Mouse (Mus musculus) adrenal gland, adult 2 months (tissue): Measurements from ENCODE around the gene Gcgr. TPM values are rescaled to one million over a fixed set of nuclear protein-coding genes. Genes with fewer than 3 reads are reported as not detected.
"Not testable (repeated sequence)": the region's sequence is repeated elsewhere in the genome, so short reads cannot be mapped to it uniquely, and the experiment has no call there.

ENCODE experiments used
- DNase-seq: peaks from one replicate; pipeline ENCODE4 v3.0.0; 2021
- polyA plus RNA-seq: library from polyadenylated mRNA; depleted of rRNA; stranded (reverse); fragments of >200 nt; gene quantifications from 2 replicates; pipeline ENCODE4 v1.2.3, GENCODE M21; 2012
- total RNA-seq, 2 experiments: library from RNA; stranded (reverse); gene quantifications; 2 replicates each; pipeline ENCODE4 v1.2.3; 2021

Gcgr gene
- total and polyA plus RNA-seq, 3 experiments: 1.5 to 2.1 (median 1.7) TPM

DNA sequence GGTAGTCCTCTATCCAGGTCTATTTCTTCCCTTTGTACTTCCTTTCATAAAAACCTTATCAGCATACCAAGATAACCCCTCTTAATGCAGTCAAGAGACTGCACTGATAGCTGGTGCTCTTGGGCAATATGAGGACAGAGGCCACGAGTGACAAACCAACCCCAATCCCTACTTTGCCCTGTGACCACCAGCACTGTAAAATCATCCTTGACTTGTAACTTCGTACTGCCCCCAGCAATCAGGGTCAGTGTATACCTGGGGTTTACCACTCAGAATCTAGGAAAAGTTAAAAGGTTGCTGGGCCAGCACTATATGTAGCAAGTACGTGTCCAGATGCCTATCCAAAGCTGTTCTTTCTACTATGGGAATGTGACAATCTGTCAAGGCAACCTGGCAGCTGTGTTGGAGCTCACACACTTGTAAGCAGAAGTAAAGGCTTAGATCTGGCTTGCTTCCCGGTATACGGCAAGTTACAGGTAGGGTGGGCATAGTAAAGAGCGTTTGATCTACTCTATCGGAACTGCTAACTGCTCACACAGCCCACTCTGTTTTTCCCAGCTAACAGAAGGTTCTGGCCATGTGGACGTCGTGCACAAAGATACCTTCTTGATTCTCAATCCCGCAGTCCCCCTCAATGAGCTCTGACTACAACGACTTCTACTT lies 41.4 kb downstream of the Gcgr start:
- no peak for DNase-seq

- no peak for DNase-seq
These were observed 41.9 kb downstream of the Gcgr start for GRCm38 (mm10) chr11:120572417-120572751.

GRCm38 (mm10) chr11:120572752-120573584 lies 42.5 kb downstream of the Gcgr start, which contains the start of gene P4hb:
Gene P4hb, minus strand, starts transcription at chr11:120573253.
- peak; percentile 100 for DNase-seq

DNA sequence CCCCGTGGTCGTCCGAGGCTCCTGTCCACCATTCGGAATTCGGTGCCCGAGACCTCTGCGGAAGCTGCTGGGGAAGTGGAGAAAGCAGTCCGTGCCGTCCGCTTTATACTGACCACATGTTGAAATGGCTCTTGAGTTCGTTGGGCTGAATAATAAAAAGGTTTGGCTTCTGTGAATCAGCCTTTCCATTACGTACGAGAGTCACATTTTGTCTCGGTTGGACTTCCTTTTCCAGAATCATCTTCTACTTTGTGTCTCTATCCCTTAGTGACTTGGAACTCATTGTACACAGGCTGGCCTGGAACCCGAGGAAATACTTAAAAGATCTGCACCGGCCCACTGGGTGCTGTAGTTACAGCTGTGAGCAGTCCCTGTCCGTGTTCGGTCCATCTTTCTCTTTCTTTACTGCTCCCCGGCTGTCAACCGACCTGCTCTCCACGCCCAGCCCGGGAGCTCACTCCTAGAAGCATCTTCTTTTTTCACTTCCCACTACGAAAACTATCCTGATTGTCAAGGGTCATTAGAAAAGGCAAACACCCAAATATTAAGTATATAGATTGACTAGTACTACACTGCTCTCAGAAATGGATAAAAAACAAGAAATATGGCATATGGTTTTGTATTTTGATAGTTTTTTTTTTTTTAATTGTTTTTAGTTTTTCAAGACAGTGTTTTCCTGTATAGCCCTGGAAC lies 43.2 kb downstream of the Gcgr start:
- DNase-seq: no peak

- no peak for DNase-seq
These were observed 43.7 kb downstream of the Gcgr start for GRCm38 (mm10) chr11:120574278-120574600.

- DNase-seq: no peak
These were observed 44.5 kb downstream of the Gcgr start for GRCm38 (mm10) chr11:120575046-120575445.

DNA sequence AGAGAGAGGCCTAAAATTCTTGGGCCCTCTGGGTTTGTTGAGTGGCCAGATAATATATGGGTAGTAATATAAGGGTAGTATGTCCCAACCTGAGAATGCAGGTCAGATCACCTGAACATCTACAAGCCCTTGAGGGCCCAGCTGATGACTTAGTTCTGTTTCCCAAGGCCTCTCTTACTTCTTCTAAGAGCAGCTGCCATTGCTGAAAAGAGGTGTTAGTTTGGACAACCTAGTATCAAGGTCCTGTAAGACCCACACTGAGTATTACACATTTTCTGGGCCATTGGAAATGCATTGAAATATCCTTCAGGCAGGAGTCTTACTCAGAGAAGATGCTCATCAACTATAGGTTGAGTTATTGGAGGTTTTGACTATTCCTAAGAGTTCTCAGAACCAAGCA lies 45.4 kb downstream of the Gcgr start:
- DNase-seq: no peak

DNA sequence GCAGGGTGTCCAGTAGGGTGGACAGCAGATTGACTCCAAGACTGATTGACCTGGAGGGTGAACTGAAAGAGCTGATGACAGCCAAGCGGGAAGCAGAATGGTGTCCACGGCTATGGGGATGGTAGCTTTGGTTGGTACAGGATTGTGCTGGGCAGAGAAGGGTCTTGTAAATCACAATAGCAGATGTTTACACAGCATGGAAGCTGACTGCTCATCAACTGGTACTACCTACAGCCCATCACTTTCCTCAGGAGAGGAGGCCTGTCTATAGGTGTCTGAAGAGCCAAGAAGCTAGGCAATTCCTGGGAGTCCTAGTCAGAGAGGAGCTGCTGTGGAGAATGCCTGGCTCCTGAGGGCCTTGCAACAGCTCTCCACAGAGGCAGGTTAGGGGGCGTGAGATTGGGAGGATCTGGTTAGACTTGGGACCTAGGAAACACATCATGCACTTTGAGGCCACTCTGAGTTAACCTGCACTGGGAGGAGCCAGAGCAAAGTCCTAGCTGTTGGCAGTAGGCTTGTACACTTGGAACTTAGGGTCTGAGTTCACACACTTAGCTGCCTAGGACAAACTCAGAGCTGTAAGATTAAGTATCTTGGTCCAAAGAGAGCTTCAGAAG lies 46.0 kb downstream of the Gcgr start:
- DNase-seq: no peak

- DNase-seq: no peak
These were observed 46.9 kb downstream of the Gcgr start for GRCm38 (mm10) chr11:120577211-120578023.

DNA sequence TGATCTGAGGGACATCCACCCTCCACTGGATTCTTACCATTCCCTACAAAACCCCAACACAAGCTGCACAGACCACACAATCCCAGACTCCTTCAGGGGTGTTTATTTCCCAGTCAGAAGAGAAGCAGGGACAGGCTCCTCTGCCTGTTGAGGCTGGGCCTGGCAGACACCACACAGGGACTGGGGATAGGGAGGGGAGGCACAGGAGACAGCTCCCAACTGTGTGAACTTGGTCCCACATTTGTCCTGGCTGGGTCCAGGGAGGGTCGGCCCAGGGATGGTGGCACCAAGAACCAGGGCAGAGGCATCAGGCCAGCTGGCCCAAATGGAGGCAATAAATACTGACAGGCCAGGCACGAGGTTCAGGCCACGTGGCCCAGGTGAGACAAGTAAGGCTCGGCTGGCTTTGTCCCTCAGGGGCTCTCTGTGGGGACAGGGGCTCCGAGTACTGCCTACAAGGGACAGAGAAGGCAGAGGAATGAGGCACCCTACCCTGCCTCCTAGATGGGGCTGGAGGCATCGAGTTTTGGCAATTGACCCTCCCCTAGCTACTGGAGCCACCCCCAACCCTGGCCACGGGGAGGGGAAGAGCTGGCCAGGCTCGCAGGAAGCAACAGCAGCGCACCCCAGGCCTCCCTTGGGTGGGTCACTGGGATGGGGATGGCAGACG lies 47.7 kb downstream of the Gcgr start:
- peak; percentile 31 for DNase-seq

DNA sequence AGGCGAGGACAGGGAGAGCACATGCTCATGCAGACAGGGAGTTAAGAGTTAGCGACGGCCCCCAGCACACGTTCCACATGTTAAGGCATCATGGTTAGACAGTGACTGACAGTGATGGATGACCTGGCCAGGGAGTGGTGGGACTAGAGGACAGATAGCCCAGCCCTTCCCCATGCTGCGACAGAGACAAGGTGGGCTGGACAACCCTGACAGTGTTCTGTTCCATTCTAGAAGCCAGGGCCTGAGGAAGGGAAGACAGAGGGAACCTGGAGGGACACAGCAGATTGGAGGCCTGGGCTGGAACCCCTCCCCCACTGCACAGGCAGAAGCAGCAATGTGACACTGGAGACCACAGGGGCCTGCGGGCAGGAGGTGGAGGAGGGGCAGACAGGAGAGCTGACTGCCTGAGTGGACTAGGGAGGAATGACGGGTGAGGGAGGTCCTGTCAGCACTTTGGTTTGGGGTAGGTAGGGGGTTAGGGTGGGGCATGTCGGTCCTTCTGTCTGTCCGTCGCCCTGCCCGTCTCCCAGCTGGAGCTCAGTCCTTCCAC lies 48.3 kb downstream of the Gcgr start:
- peak; percentile 26 for DNase-seq

GRCm38 (mm10) chr11:120579316-120580107 lies 49.0 kb downstream of the Gcgr start:
- peak; percentile 62 for DNase-seq

- no peak for DNase-seq
These were observed 49.7 kb downstream of the Gcgr start for GRCm38 (mm10) chr11:120580190-120580589.

DNA sequence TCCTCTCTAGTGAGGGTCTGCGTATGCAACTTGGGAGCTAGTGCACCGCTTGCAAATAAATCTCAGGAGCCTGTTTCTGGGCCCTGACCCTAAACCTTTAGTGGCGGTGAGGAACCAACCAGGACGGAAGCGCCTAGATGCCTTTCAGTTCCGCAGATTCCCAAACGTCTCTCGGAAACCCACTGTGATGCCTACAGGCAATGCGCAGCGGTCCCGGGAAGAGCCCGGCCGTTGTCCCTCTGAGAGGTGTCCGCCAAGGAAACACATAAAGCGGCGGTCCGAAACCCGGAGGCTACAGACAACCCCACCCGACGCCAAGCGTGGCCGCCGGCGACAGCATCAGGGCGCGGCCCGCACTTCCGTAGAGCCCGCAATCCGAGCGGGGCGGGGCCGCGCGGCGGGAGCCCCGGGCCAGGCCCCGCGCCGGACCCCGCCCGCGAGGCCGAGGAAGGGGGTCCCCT lies 50.4 kb downstream of the Gcgr start:
- DNase-seq: peak; percentile 62

DNA sequence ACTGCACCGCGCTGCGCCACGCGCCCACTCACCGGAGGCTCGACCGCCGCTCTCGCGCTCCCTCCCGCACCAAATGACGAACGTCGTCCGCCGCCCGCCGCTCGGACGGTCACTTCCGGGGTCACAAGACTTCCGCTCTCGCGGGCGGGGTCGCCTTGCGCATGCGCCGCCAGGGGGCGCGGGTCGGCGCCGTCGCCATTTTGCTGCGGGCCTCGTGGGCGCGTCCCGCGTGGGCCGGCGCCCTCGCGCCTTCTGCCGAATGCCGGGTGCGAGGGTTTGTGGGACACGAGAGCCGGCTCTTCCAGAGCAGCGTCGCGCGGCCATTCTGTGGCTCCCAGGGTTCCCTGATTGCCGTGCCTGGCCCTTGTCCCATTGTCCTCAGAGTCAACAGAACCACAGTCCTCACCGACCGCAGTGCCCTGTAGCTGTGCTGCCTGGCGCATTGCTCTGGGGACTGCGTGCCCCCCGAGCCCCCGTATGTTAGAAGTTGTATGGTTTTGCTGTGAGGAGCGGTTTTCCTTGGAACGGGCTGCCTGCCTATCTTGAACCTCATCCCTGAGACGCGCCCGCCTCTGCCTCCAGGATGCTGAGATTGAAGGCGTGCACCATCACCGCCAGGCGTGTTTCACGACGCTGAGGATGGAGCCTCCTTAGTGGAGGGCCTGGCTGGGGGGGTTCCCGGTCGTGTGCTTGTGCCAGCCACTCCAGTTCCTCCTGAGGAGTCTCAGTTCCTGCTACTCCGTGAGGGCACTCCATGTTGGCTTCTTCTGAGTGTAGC lies 51.2 kb downstream of the Gcgr start, which contains the start of gene Arhgdia:
Gene Arhgdia (minus strand): TSS at position 135 of the 778 bp plus-strand sequence.
- DNase-seq: peak; percentile 93

DNA sequence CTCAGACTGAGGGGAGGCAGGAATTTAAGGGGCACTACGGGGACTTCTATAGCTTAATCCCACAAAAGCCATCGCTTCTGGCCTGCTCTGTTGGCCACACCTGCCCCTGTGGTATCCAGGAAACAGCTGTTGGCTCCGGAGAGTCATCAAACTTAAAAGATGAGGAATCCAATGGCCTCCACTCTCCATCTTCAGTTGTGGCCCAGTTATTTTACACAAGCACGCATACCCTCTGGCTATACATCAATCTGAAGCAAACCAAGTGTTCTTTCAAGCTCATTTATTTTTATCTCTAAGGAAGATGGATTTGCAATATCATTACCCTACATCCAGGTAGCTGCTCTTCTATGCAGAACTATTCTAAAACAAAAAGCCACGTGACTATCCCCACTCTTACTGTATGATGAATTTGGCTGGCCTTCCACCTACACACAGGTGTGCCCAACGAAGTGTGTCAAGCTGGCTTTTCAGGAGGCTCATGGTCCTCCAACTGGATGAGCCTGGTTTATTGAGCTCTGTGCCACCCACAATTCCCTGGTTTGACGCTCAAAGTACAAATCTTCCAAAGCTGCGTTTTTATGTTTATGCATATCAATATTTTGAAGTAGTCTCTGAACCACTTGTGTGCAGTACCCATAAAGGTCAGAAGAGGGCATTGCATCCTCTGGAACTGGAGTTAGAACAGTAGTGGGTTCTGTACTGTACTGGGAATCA lies 51.9 kb downstream of the Gcgr start:
- DNase-seq: peak; percentile 30

DNA sequence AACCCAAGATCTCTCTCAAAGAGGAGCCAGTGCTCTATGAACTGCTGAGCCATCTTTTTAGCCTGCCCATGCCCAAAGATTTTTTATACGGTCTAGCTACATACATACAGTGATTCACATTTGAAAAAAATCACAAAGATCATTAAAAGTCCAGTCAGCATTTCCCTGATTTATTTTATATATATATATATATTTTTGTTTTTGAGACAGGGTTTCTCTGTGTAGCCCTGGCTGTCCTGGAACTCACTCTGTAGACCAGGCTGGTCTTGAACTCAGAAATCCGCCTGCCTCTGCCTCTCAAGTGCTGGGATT lies 52.4 kb downstream of the Gcgr start:
- DNase-seq: not testable (repeated sequence)

DNA sequence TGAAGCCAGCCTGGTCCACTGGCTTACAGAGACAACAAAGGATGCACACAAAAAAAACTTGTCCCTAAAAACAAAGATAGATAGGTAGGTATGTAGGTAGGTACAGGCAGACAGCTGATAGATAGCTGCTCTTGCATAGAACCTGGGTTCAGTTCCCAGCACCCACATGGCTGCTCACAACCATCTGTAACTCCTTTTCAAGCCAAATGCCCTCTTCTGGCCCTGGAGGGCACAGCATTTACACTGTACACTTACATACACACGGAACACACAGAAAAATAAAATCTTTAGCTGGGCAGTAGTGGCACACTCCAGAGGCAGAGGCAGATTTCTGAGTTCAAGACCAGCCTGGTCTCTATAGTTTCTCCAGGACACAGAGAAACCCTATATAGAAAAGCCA lies 53.4 kb downstream of the Gcgr start:
- no peak for DNase-seq
